In genomic region chr7:120172188-120172700, GRCm38 (mm10) we compare ENCODE assay signal across 30 mouse cellular contexts. TPM values are rescaled to one million over a fixed set of nuclear protein-coding genes. Genes with fewer than 3 reads are reported as not detected.
DNase-seq lines count a peak whose midpoint lies in the region; ATAC-seq and TF ChIP-seq lines count a peak whose summit lies in the region.
"Had no signal": no experiment of that assay in that cellular context is flagged by ENCODE, and none has a peak within 500 bp of the region (broad histone marks: within the 10 kb centered on the region; RNA-seq: fewer than 3 reads in every experiment).

No protein-coding gene starts in this region.

- TF ChIP-seq CTCF in liver, adult 2 months (IDR thresholded peaks at IDR 0.05; ENCODE audit: low read depth, low read length) = no peak
- TF ChIP-seq CTCF in liver, postnatal 0 days (IDR thresholded peaks at IDR 0.05; ENCODE audit: low read depth) = no peak
- TF ChIP-seq CTCF in lung, postnatal 0 days (IDR thresholded peaks at IDR 0.05) = no peak
- no peak for TF ChIP-seq CTCF in small intestine, adult 2 months (IDR thresholded peaks at IDR 0.05; ENCODE audit: extremely low read depth, insufficient read length, insufficient replicate concordance, low read depth, low read length)

- H3K36me3 ChIP-seq in liver, adult 2 months (ENCODE audit: control insufficient read depth, insufficient read depth, low read length) = no peaks in the 10 kb centered on the region
- no peaks in the 10 kb centered on the region for H3K36me3 ChIP-seq in liver, postnatal 0 days (replicated peaks; ENCODE audit: insufficient read depth, low read length)
- H3K36me3 ChIP-seq in lung, embryonic 15.5 days = no peaks in the 10 kb centered on the region
- no peaks in the 10 kb centered on the region for H3K36me3 ChIP-seq in lung, postnatal 0 days (ENCODE audit: insufficient read depth, low read length)
- peaks cover 5% of the 10 kb centered on the region; the same call in 1 of the 2 replicates for H3K36me3 ChIP-seq in small intestine, adult 2 months (ENCODE audit: control insufficient read depth, insufficient read depth, low read length)
- H3K36me3 ChIP-seq: embryonic facial prominence, embryonic 13.5 days; embryonic facial prominence, embryonic 15.5 days; forebrain, embryonic 10.5 days; forebrain, embryonic 12.5 days had no signal

- no peak for TF ChIP-seq POLR2A in liver, adult 2 months (IDR thresholded peaks at IDR 0.05; ENCODE audit: extremely low read depth, insufficient read depth, low read length)
- TF ChIP-seq POLR2A in small intestine, adult 2 months (IDR thresholded peaks at IDR 0.05; ENCODE audit: low read depth, low read length) = no peak

- DNase-seq in liver, adult 2 months (ENCODE audit: extremely low read depth, low read depth, low spot score) = peak; percentile 96
- no peak for DNase-seq in liver, postnatal 0 days
- DNase-seq in lung, postnatal 4 days = no peak
- peak; percentile 16 for DNase-seq in lung, postnatal 0 days (ENCODE audit: low spot score)
- no peak for DNase-seq in lung, postnatal 25 days (ENCODE audit: low spot score)
- no peak for DNase-seq in left cerebral cortex, postnatal 25 days (ENCODE audit: low spot score in 2 of 2)
- DNase-seq: adrenal gland, adult 2 months; adrenal gland, postnatal 10 days; adrenal gland, postnatal 25 days; cerebellum, adult 11 months; cerebellum, adult 18-20 months; cerebellum, adult 8-10 months; cerebellum, adult 9-11 months; cerebellum, postnatal 14 days; cerebellum, postnatal 36 days; embryo, embryonic 11 days had no signal

- peak overlapping the region; percentile 51 for H3K27ac ChIP-seq in liver, adult 2 months (replicated peaks; ENCODE audit: insufficient read depth, low read depth, low read length)
- H3K27ac ChIP-seq in liver, postnatal 0 days (ENCODE audit: low read depth) = no peak overlapping the region
- H3K27ac ChIP-seq in lung, embryonic 15.5 days = no peak overlapping the region
- no peak overlapping the region for H3K27ac ChIP-seq in lung, postnatal 0 days (ENCODE audit: low read length)
- H3K27ac ChIP-seq in small intestine, adult 2 months (ENCODE audit: insufficient read depth, low read depth, low read length) = peak overlapping the region; percentile 57; the same call in 1 of the 2 replicates
- H3K27ac ChIP-seq: embryonic facial prominence, embryonic 13.5 days; embryonic facial prominence, embryonic 15.5 days; forebrain, embryonic 10.5 days; forebrain, embryonic 12.5 days had no signal

- no peak overlapping the region for H3K4me2 ChIP-seq in liver, postnatal 0 days (ENCODE audit: low read depth, low read length)
- no peak overlapping the region for H3K4me2 ChIP-seq in lung, embryonic 15.5 days
- no peak overlapping the region for H3K4me2 ChIP-seq in lung, postnatal 0 days (replicated peaks; ENCODE audit: low read depth, low read length)
- H3K4me2 ChIP-seq: embryonic facial prominence, embryonic 13.5 days; embryonic facial prominence, embryonic 15.5 days; forebrain, embryonic 12.5 days had no signal

- no peak for ATAC-seq in liver, postnatal 0 days
- peak; percentile 42; the same call in 1 of the 2 replicates for ATAC-seq in lung, embryonic 15.5 days (ENCODE audit: borderline replicate concordance, extremely low read depth, low FRiP score, low TSS enrichment)
- no peak for ATAC-seq in lung, postnatal 0 days
- ATAC-seq: forebrain, embryonic 14.5 days had no signal

- peaks cover 12% of the 10 kb centered on the region for H3K4me1 ChIP-seq in liver, adult 2 months (ENCODE audit: control insufficient read depth, insufficient read depth, low read length)
- H3K4me1 ChIP-seq in liver, postnatal 0 days (ENCODE audit: insufficient read depth) = no peaks in the 10 kb centered on the region; the same call in 1 of the 2 replicates
- H3K4me1 ChIP-seq in lung, embryonic 15.5 days = no peaks in the 10 kb centered on the region
- no peaks in the 10 kb centered on the region for H3K4me1 ChIP-seq in lung, postnatal 0 days (ENCODE audit: insufficient read depth, low read depth, low read length)
- H3K4me1 ChIP-seq in small intestine, adult 2 months (ENCODE audit: control insufficient read depth, insufficient read depth, insufficient read length, low read length) = peaks cover 2% of the 10 kb centered on the region; the same call in 1 of the 2 replicates
- H3K4me1 ChIP-seq: embryonic facial prominence, embryonic 13.5 days; embryonic facial prominence, embryonic 15.5 days; forebrain, embryonic 10.5 days; forebrain, embryonic 12.5 days had no signal

- no peaks in the 10 kb centered on the region for H3K9me3 ChIP-seq in liver, postnatal 0 days (ENCODE audit: low read length)
- no peaks in the 10 kb centered on the region for H3K9me3 ChIP-seq in lung, embryonic 15.5 days
- no peaks in the 10 kb centered on the region for H3K9me3 ChIP-seq in lung, postnatal 0 days (ENCODE audit: low read length)
- H3K9me3 ChIP-seq: embryonic facial prominence, embryonic 13.5 days; embryonic facial prominence, embryonic 15.5 days; forebrain, embryonic 10.5 days; forebrain, embryonic 12.5 days had no signal

- intact Hi-C loops in left cerebral cortex, postnatal 25 days (cut with DNase I) = no loop called here

- H3K9ac ChIP-seq in liver, adult 2 months (ENCODE audit: low read depth, low read length) = no peak overlapping the region
- no peak overlapping the region for H3K9ac ChIP-seq in liver, postnatal 0 days (replicated peaks)
- H3K9ac ChIP-seq in lung, embryonic 15.5 days = no peak overlapping the region
- H3K9ac ChIP-seq in lung, postnatal 0 days (replicated peaks; ENCODE audit: low read depth) = no peak overlapping the region
- H3K9ac ChIP-seq: embryonic facial prominence, embryonic 13.5 days; embryonic facial prominence, embryonic 15.5 days; forebrain, embryonic 12.5 days had no signal

- no peak overlapping the region for H3K4me3 ChIP-seq in liver, adult 2 months (ENCODE audit: insufficient read depth, low read depth, low read length)
- H3K4me3 ChIP-seq in liver, postnatal 0 days (ENCODE audit: low read depth, low read length) = no peak overlapping the region
- H3K4me3 ChIP-seq in lung, embryonic 15.5 days = no peak overlapping the region
- no peak overlapping the region for H3K4me3 ChIP-seq in lung, postnatal 0 days (ENCODE audit: low read depth, low read length)
- H3K4me3 ChIP-seq in small intestine, adult 2 months (ENCODE audit: low read depth, low read length) = no peak overlapping the region
- H3K4me3 ChIP-seq: embryonic facial prominence, embryonic 13.5 days; embryonic facial prominence, embryonic 15.5 days; erythroblast, embryonic 14.5 days; forebrain, embryonic 10.5 days; forebrain, embryonic 12.5 days had no signal

- TF ChIP-seq EP300 in liver, postnatal 0 days (IDR thresholded peaks at IDR 0.05; ENCODE audit: low read depth) = no peak
- no peak for TF ChIP-seq EP300 in lung, postnatal 0 days (IDR thresholded peaks at IDR 0.05)

- 19% methylated on average over 1 of the region's 1 CpGs for WGBS in liver, adult 2 months
- WGBS in liver, postnatal 0 days (ENCODE audit: insufficient replicate concordance) = 63% methylated on average over 1 of the region's 1 CpGs
- 64% methylated on average over 1 of the region's 1 CpGs for whole genome bisulfite sequencing in lung, embryonic 15.5 days
- 63% methylated on average over 1 of the region's 1 CpGs for whole genome bisulfite sequencing in lung, postnatal 0 days
- 50% methylated on average over 1 of the region's 1 CpGs for WGBS in small intestine, adult 2 months

- H3K27me3 ChIP-seq in liver, adult 2 months (ENCODE audit: control insufficient read depth, insufficient read depth, low read length) = no peaks in the 10 kb centered on the region
- H3K27me3 ChIP-seq in liver, postnatal 0 days (ENCODE audit: insufficient read depth, low read length) = no peaks in the 10 kb centered on the region
- no peaks in the 10 kb centered on the region for H3K27me3 ChIP-seq in lung, embryonic 15.5 days
- H3K27me3 ChIP-seq in lung, postnatal 0 days (replicated peaks; ENCODE audit: insufficient read depth, low read length) = no peaks in the 10 kb centered on the region
- H3K27me3 ChIP-seq in small intestine, adult 2 months (ENCODE audit: control insufficient read depth, insufficient read depth, low read length) = no peaks in the 10 kb centered on the region
- H3K27me3 ChIP-seq: embryonic facial prominence, embryonic 13.5 days; embryonic facial prominence, embryonic 15.5 days had no signal

- peaks cover 12% of the 10 kb centered on the region; the same call in 1 of the 2 replicates for H3K79me2 ChIP-seq in liver, adult 2 months (ENCODE audit: control insufficient read depth, insufficient read depth, low read length)

RNA-seq across cellular contexts. Expression of gene Anks4b, which starts 1.4 kb away (rescaled TPM):
- 36.0 and 40.0 TPM in 2 replicates for total RNA-seq in liver, adult 2 months (2014; rRNA removed)
- 15.8 and 17.0 TPM in 2 replicates for polyA plus RNA-seq in liver, adult 2 months (2012; rRNA removed)
- 2.4 and 3.0 TPM in 2 replicates for polyA plus RNA-seq in liver, postnatal 0 days (2015; fragmentation: Nextera tagmentation; extraction: Ambion mirVana)
- not detected in 2 replicates for polyA plus RNA-seq in lung, embryonic 15.5 days (2015; fragmentation: Nextera tagmentation; extraction: Ambion mirVana)
- not detected in 2 replicates for polyA plus RNA-seq in lung, postnatal 0 days (2015; fragmentation: Nextera tagmentation; extraction: Ambion mirVana)
- 7.3 and 20.9 TPM in 2 replicates for polyA plus RNA-seq in small intestine, adult 2 months (2012; rRNA removed)
- total RNA-seq in left cerebral cortex, postnatal 25 days (2021) = under 1 TPM; 0.21 to 0.34 TPM
- total RNA-seq: common myeloid progenitor, adult 5-6 weeks; MEL had no signal
- polyA plus RNA-seq: adrenal gland, adult 2 months; brain, embryonic 14.5 days; C2C12; embryonic facial prominence, embryonic 11.5 days; embryonic facial prominence, embryonic 15.5 days; erythroblast, embryonic 14.5 days; forebrain, embryonic 14.5 days had no signal

RNA-seq across cellular contexts. Expression of gene Zp2, which starts 27.2 kb away (rescaled TPM):
- not detected in 2 replicates for total RNA-seq in liver, adult 2 months (2014; rRNA removed)
- polyA plus RNA-seq in liver, adult 2 months (2012; rRNA removed) = not detected in 2 replicates
- not detected in 2 replicates for polyA plus RNA-seq in liver, postnatal 0 days (2015; fragmentation: Nextera tagmentation; extraction: Ambion mirVana)
- not detected in 2 replicates for polyA plus RNA-seq in lung, embryonic 15.5 days (2015; fragmentation: Nextera tagmentation; extraction: Ambion mirVana)
- not detected in 2 replicates for polyA plus RNA-seq in lung, postnatal 0 days (2015; fragmentation: Nextera tagmentation; extraction: Ambion mirVana)
- polyA plus RNA-seq in small intestine, adult 2 months (2012; rRNA removed) = 0.04 and 0.05 TPM in 2 replicates
- total RNA-seq in left cerebral cortex, postnatal 25 days (2021) = not detected
- total RNA-seq: adrenal gland, adult 2 months; common myeloid progenitor, adult 5-6 weeks; ES-E14; MEL had no signal
- polyA plus RNA-seq: adrenal gland, adult 2 months; brain, embryonic 14.5 days; C2C12; embryonic facial prominence, embryonic 11.5 days; embryonic facial prominence, embryonic 13.5 days; erythroblast, embryonic 14.5 days; forebrain, embryonic 10.5 days; forebrain, embryonic 12.5 days; forebrain, embryonic 14.5 days had no signal

RNA-seq across cellular contexts. Expression of gene Crym, which starts 29.7 kb away (rescaled TPM):
- 1.0 and 1.4 TPM in 2 replicates for total RNA-seq in liver, adult 2 months (2014; rRNA removed)
- 1.0 and 2.0 TPM in 2 replicates for polyA plus RNA-seq in liver, adult 2 months (2012; rRNA removed)
- 0.27 and 0.29 TPM in 2 replicates for polyA plus RNA-seq in liver, postnatal 0 days (2015; fragmentation: Nextera tagmentation; extraction: Ambion mirVana)
- polyA plus RNA-seq in lung, embryonic 15.5 days (2015; fragmentation: Nextera tagmentation; extraction: Ambion mirVana) = 4.3 and 4.4 TPM in 2 replicates
- polyA plus RNA-seq in lung, postnatal 0 days (2015; fragmentation: Nextera tagmentation; extraction: Ambion mirVana) = 2.1 and 2.4 TPM in 2 replicates
- polyA plus RNA-seq in small intestine, adult 2 months (2012; rRNA removed) = 1.7 and 2.0 TPM in 2 replicates
- total RNA-seq in left cerebral cortex, postnatal 25 days (2021) = 100 to 1,000 TPM in 1 of 2 experiments, 10 to 100 TPM in 1; 93.0 to 101 TPM
- total RNA-seq: common myeloid progenitor, adult 5-6 weeks; MEL had no signal
- polyA plus RNA-seq: C2C12; erythroblast, embryonic 14.5 days had no signal

RNA-seq across cellular contexts. Expression of gene Abca14, which starts 31.5 kb away (rescaled TPM):
- 0.18 and 0.20 TPM in 2 replicates for total RNA-seq in liver, adult 2 months (2014; rRNA removed)
- 0.05 TPM in 1 of 2 replicates, not detected in the other for polyA plus RNA-seq in liver, adult 2 months (2012; rRNA removed)
- polyA plus RNA-seq in liver, postnatal 0 days (2015; fragmentation: Nextera tagmentation; extraction: Ambion mirVana) = 0.20 TPM in 2 replicates
- polyA plus RNA-seq in lung, embryonic 15.5 days (2015; fragmentation: Nextera tagmentation; extraction: Ambion mirVana) = not detected in 2 replicates
- 0.23 and 0.35 TPM in 2 replicates for polyA plus RNA-seq in lung, postnatal 0 days (2015; fragmentation: Nextera tagmentation; extraction: Ambion mirVana)
- 0.03 and 0.20 TPM in 2 replicates for polyA plus RNA-seq in small intestine, adult 2 months (2012; rRNA removed)
- not detected for total RNA-seq in left cerebral cortex, postnatal 25 days (2021)
- total RNA-seq: adrenal gland, adult 2 months; adrenal gland, postnatal 10 days; adrenal gland, postnatal 25 days; common myeloid progenitor, adult 5-6 weeks; MEL had no signal
- polyA plus RNA-seq: adrenal gland, adult 2 months; C2C12; embryonic facial prominence, embryonic 11.5 days; embryonic facial prominence, embryonic 13.5 days; embryonic facial prominence, embryonic 15.5 days; erythroblast, embryonic 14.5 days; forebrain, embryonic 10.5 days; forebrain, embryonic 12.5 days; forebrain, embryonic 14.5 days had no signal

Comparison
In these comparisons a context has a peak if more than half of its experiments do, and no peak if none do; other contexts are left out.
1. DNase-seq: peak in liver, adult 2 months (single experiment) and lung, postnatal 0 days (single experiment); none in liver, postnatal 0 days (single experiment), lung, postnatal 4 days (0 of 2), lung, postnatal 25 days (single experiment) and left cerebral cortex, postnatal 25 days (0 of 2).
2. H3K27ac ChIP-seq: peak in liver, adult 2 months (single experiment) and small intestine, adult 2 months (single experiment); none in liver, postnatal 0 days (single experiment), lung, embryonic 15.5 days (single experiment) and lung, postnatal 0 days (single experiment).